Comparison of ENCODE assay signal across 8 mouse cellular contexts in genomic region chr13:45388889-45389288, GRCm38 (mm10). TPM values are rescaled to one million over a fixed set of nuclear protein-coding genes. Genes with fewer than 3 reads are reported as not detected.
DNase-seq lines count a peak whose midpoint lies in the region; ATAC-seq lines count a peak whose summit lies in the region.

No protein-coding gene starts in this region.

- intact Hi-C loops in heart, postnatal 10 days (cut with DNase I): loop anchor here (5.0 kb wide), 1 partner anchor 112 kb away; no protein-coding TSS in a partner anchor

- no peak for ATAC-seq in heart, embryonic 15.5 days (replicated peaks; ENCODE audit: insufficient number of reproducible peaks, insufficient read depth, low FRiP score, low read depth)
- no peak for ATAC-seq in hindbrain, embryonic 13.5 days (ENCODE audit: low FRiP score)
- ATAC-seq in midbrain, embryonic 11.5 days (ENCODE audit: low FRiP score): no peak
- ATAC-seq in monocyte, adult 5-6 weeks (replicated peaks; ENCODE audit: insufficient number of reproducible peaks, low FRiP score, low TSS enrichment, poor library complexity, severe bottlenecking): no peak

- H3K4me1 ChIP-seq in heart, embryonic 15.5 days (replicated peaks): peaks cover 35% of the 10 kb centered on the region
- peaks cover 51% of the 10 kb centered on the region for H3K4me1 ChIP-seq in embryonic facial prominence, embryonic 10.5 days
- H3K4me1 ChIP-seq in hindbrain, embryonic 13.5 days (replicated peaks): peaks cover 36% of the 10 kb centered on the region
- peaks cover 6% of the 10 kb centered on the region for H3K4me1 ChIP-seq in midbrain, embryonic 11.5 days (ENCODE audit: control insufficient read depth, insufficient read depth, low read length)

- no peaks in the 10 kb centered on the region for H3K36me3 ChIP-seq in heart, embryonic 15.5 days
- H3K36me3 ChIP-seq in embryonic facial prominence, embryonic 10.5 days (replicated peaks): peaks cover 3% of the 10 kb centered on the region; the same call in 1 of the 2 replicates
- H3K36me3 ChIP-seq in hindbrain, embryonic 13.5 days: no peaks in the 10 kb centered on the region
- H3K36me3 ChIP-seq in midbrain, embryonic 11.5 days (ENCODE audit: control insufficient read depth, insufficient read depth, low read length): no peaks in the 10 kb centered on the region

- 26% methylated on average over 4 of the region's 4 CpGs for WGBS in heart, embryonic 15.5 days
- 40% methylated on average over 4 of the region's 4 CpGs for WGBS in embryonic facial prominence, embryonic 10.5 days
- WGBS in hindbrain, embryonic 13.5 days: 41% methylated on average over 4 of the region's 4 CpGs
- 34% methylated on average over 4 of the region's 4 CpGs for WGBS in midbrain, embryonic 11.5 days

- H3K4me3 ChIP-seq in heart, embryonic 15.5 days: peak overlapping the region; percentile 85
- peak overlapping the region; percentile 91 for H3K4me3 ChIP-seq in embryonic facial prominence, embryonic 10.5 days
- peak overlapping the region; percentile 69 for H3K4me3 ChIP-seq in hindbrain, embryonic 13.5 days
- H3K4me3 ChIP-seq in midbrain, embryonic 11.5 days (ENCODE audit: low read depth, low read length): peak overlapping the region; percentile 67; the same call in 1 of the 2 replicates

- no peaks in the 10 kb centered on the region for H3K27me3 ChIP-seq in heart, embryonic 15.5 days
- peaks cover 13% of the 10 kb centered on the region for H3K27me3 ChIP-seq in embryonic facial prominence, embryonic 10.5 days (replicated peaks; ENCODE audit: low read depth, poor library complexity, severe bottlenecking)
- H3K27me3 ChIP-seq in hindbrain, embryonic 13.5 days: peaks cover 14% of the 10 kb centered on the region
- peaks cover 6% of the 10 kb centered on the region for H3K27me3 ChIP-seq in midbrain, embryonic 11.5 days (ENCODE audit: control insufficient read depth, insufficient read depth, low read length)

- no peaks in the 10 kb centered on the region for H3K9me3 ChIP-seq in heart, embryonic 15.5 days (replicated peaks)
- no peaks in the 10 kb centered on the region for H3K9me3 ChIP-seq in embryonic facial prominence, embryonic 10.5 days
- H3K9me3 ChIP-seq in hindbrain, embryonic 13.5 days: no peaks in the 10 kb centered on the region
- no peaks in the 10 kb centered on the region for H3K9me3 ChIP-seq in midbrain, embryonic 11.5 days (ENCODE audit: control insufficient read depth, low read length)

- 0 out of 2 replicates have a peak overlapping the region, but pooled peaks have one; percentile 38 for H3K27ac ChIP-seq in heart, embryonic 15.5 days
- H3K27ac ChIP-seq in embryonic facial prominence, embryonic 10.5 days (replicated peaks): peak overlapping the region; percentile 88; the same call in 1 of the 2 replicates
- no peak overlapping the region for H3K27ac ChIP-seq in hindbrain, embryonic 13.5 days
- H3K27ac ChIP-seq in midbrain, embryonic 11.5 days (ENCODE audit: low read depth, low read length): no peak overlapping the region

- peak overlapping the region; percentile 19; the same call in 1 of the 2 replicates for H3K9ac ChIP-seq in heart, embryonic 15.5 days
- peak overlapping the region; percentile 43; the same call in 1 of the 2 replicates for H3K9ac ChIP-seq in hindbrain, embryonic 13.5 days
- no peak overlapping the region for H3K9ac ChIP-seq in midbrain, embryonic 11.5 days (ENCODE audit: low read length)

- H3K4me2 ChIP-seq in heart, embryonic 15.5 days: peak overlapping the region; percentile 97
- peak overlapping the region; percentile 97 for H3K4me2 ChIP-seq in hindbrain, embryonic 13.5 days
- peak overlapping the region; percentile 99 for H3K4me2 ChIP-seq in midbrain, embryonic 11.5 days

- DNase-seq in heart, postnatal 10 days: no peak
- no peak for DNase-seq in embryonic facial prominence, embryonic 10.5 days (ENCODE audit: low spot score)
- DNase-seq in midbrain, embryonic 11.5 days (ENCODE audit: low spot score, missing footprints): no peak
- no peak for DNase-seq in T-cell, adult 2 months (ENCODE audit: low spot score)
- DNase-seq in kidney, adult 9 months: no peak

RNA-seq across cellular contexts. Expression of gene Mylip, which starts 0.7 kb away (rescaled TPM):
- polyA plus RNA-seq in heart, embryonic 15.5 days (2015; fragmentation: Nextera tagmentation; extraction: Ambion mirVana): 8.9 and 11.4 TPM in 2 replicates
- total RNA-seq in heart, postnatal 10 days (2021): 10 to 100 TPM; 13.6 to 15.9 TPM
- 7.5 and 9.2 TPM in 2 replicates for polyA plus RNA-seq in embryonic facial prominence, embryonic 10.5 days (2016; fragmentation: Nextera tagmentation; extraction: Ambion mirVana)
- polyA plus RNA-seq in hindbrain, embryonic 13.5 days (2015; fragmentation: Nextera tagmentation; extraction: Ambion mirVana): 6.7 and 7.9 TPM in 2 replicates
- polyA plus RNA-seq in midbrain, embryonic 11.5 days (2014; fragmentation: Nextera tagmentation; extraction: Ambion mirVana): 3.9 and 4.3 TPM in 2 replicates
- 50.0 to 92.4 TPM (median 52.9 TPM) in 3 replicates for total RNA-seq in monocyte, adult 5-6 weeks (2017)

Comparison
In these comparisons a context has a peak if more than half of its experiments do, and no peak if none do; other contexts are left out.
1. H3K27ac ChIP-seq: peak in heart, embryonic 15.5 days (single experiment) and embryonic facial prominence, embryonic 10.5 days (single experiment); none in hindbrain, embryonic 13.5 days (single experiment) and midbrain, embryonic 11.5 days (single experiment).
2. Peak in every context shown above with its lines, with median percentiles within 50 percentile points of each other: H3K4me2 ChIP-seq and H3K4me3 ChIP-seq.